ENCODE assay signal across 12 mouse cellular contexts in genomic region chr12:79684338-79684737, GRCm38 (mm10).
A peak's percentile ranks its signal among the peaks of the same experiment; 100 is the strongest.
DNase-seq lines count a peak whose midpoint lies in the region; ATAC-seq and TF ChIP-seq lines count a peak whose summit lies in the region.
"Had no signal": no experiment of that assay in that cellular context is flagged by ENCODE, and none has a peak within 500 bp of the region (broad histone marks: within the 10 kb centered on the region; RNA-seq: fewer than 3 reads in every experiment).

No protein-coding gene starts in this region.

- H3K9me3 ChIP-seq in kidney, embryonic 15.5 days (replicated peaks), result no peaks in the 10 kb centered on the region
- H3K9me3 ChIP-seq in limb, embryonic 15.5 days, result no peaks in the 10 kb centered on the region
- H3K9me3 ChIP-seq: liver, embryonic 13.5 days; midbrain, embryonic 12.5 days had no signal

- DNase-seq in kidney, postnatal 10 days, result no peak
- DNase-seq in A20 (ENCODE audit: low read depth, low spot score), result peak; percentile 11
- DNase-seq in Patski (ENCODE audit: low read depth, low spot score), result no peak
- no peak for DNase-seq in urinary bladder, adult 18-20 months (ENCODE audit: low spot score in 2 of 2)
- DNase-seq in adrenal gland, adult 8-10 months, result no peak
- DNase-seq: cerebellum, adult 9-10 months; forebrain, postnatal 0 days; liver, embryonic 13.5 days; thymus, postnatal 4 days had no signal

- H3K4me3 ChIP-seq in kidney, embryonic 15.5 days (replicated peaks), result no peak overlapping the region
- H3K4me3 ChIP-seq in limb, embryonic 15.5 days, result no peak overlapping the region
- H3K4me3 ChIP-seq: liver, embryonic 13.5 days; midbrain, embryonic 12.5 days had no signal

- H3K27me3 ChIP-seq in kidney, embryonic 15.5 days, result no peaks in the 10 kb centered on the region
- no peaks in the 10 kb centered on the region for H3K27me3 ChIP-seq in Patski
- no peaks in the 10 kb centered on the region for H3K27me3 ChIP-seq in limb, embryonic 15.5 days
- H3K27me3 ChIP-seq: liver, embryonic 13.5 days; midbrain, embryonic 12.5 days had no signal

- in situ Hi-C loops in Patski (cut with MboI; ENCODE audit: low pct_unique_long_range_greater_than_20kb), result no loop called here

- H3K4me1 ChIP-seq in kidney, embryonic 15.5 days, result peaks cover 71% of the 10 kb centered on the region
- H3K4me1 ChIP-seq in limb, embryonic 15.5 days, result peaks cover 35% of the 10 kb centered on the region

- no peak overlapping the region for H3K9ac ChIP-seq in kidney, embryonic 15.5 days
- no peak overlapping the region for H3K9ac ChIP-seq in limb, embryonic 15.5 days
- H3K9ac ChIP-seq: forebrain, postnatal 0 days; liver, embryonic 13.5 days; midbrain, embryonic 12.5 days had no signal

- WGBS in kidney, embryonic 15.5 days, result 87% methylated on average over 2 of the region's 2 CpGs
- WGBS in limb, embryonic 15.5 days, result 83% methylated on average over 2 of the region's 2 CpGs

- no peaks in the 10 kb centered on the region for H3K36me3 ChIP-seq in kidney, embryonic 15.5 days
- no peaks in the 10 kb centered on the region for H3K36me3 ChIP-seq in limb, embryonic 15.5 days
- H3K36me3 ChIP-seq: liver, embryonic 13.5 days; midbrain, embryonic 12.5 days had no signal

- CTCF ChIA-PET in Patski (lab: Charles Lee), result no interaction called here

- no peak overlapping the region for H3K4me2 ChIP-seq in kidney, embryonic 15.5 days
- H3K4me2 ChIP-seq in limb, embryonic 15.5 days, result no peak overlapping the region
- H3K4me2 ChIP-seq: liver, embryonic 13.5 days; midbrain, embryonic 12.5 days had no signal

- TF ChIP-seq CTCF in Patski (IDR thresholded peaks at IDR 0.05), result peak; percentile 20

- POLR2A ChIA-PET in Patski (lab: Charles Lee), result no interaction called here

- peak overlapping the region; percentile 80 for H3K27ac ChIP-seq in kidney, embryonic 15.5 days
- peak overlapping the region; percentile 8; the same call in 1 of the 2 replicates for H3K27ac ChIP-seq in limb, embryonic 15.5 days
- H3K27ac ChIP-seq: liver, embryonic 13.5 days; midbrain, embryonic 12.5 days had no signal

- ATAC-seq in kidney, embryonic 15.5 days (replicated peaks; ENCODE audit: low FRiP score), result no peak
- no peak for ATAC-seq in Patski
- no peak for ATAC-seq in limb, embryonic 15.5 days (ENCODE audit: insufficient number of reproducible peaks, low FRiP score, low TSS enrichment, low read depth)
- ATAC-seq: forebrain, postnatal 0 days had no signal
